ENCODE assay signal across 26 mouse cellular contexts in genomic region chr3:124770326-124770725, GRCm38 (mm10).
DNase-seq lines count a peak whose midpoint lies in the region; ATAC-seq and TF ChIP-seq lines count a peak whose summit lies in the region.
"Had no signal": no experiment of that assay in that cellular context is flagged by ENCODE, and none has a peak within 500 bp of the region (broad histone marks: within the 10 kb centered on the region; RNA-seq: fewer than 3 reads in every experiment).

No protein-coding gene starts in this region.

- no peak overlapping the region for H3K9ac ChIP-seq in hindbrain, postnatal 0 days (replicated peaks; ENCODE audit: low read length)
- H3K9ac ChIP-seq in hindbrain, embryonic 16.5 days (ENCODE audit: low read depth, low read length): no peak overlapping the region
- H3K9ac ChIP-seq: heart, embryonic 12.5 days; hindbrain, embryonic 13.5 days; liver, embryonic 15.5 days; midbrain, embryonic 12.5 days had no signal

- no peaks in the 10 kb centered on the region for H3K36me3 ChIP-seq in hindbrain, postnatal 0 days (ENCODE audit: insufficient read depth, low read length)
- H3K36me3 ChIP-seq in hindbrain, embryonic 16.5 days (ENCODE audit: control insufficient read depth, insufficient read depth, low read length): no peaks in the 10 kb centered on the region
- H3K36me3 ChIP-seq: heart, embryonic 12.5 days; hindbrain, embryonic 13.5 days; liver, embryonic 15.5 days; midbrain, embryonic 12.5 days had no signal

- 65% methylated on average over 1 of the region's 1 CpGs for WGBS in hindbrain, postnatal 0 days
- WGBS in hindbrain, embryonic 16.5 days: 84% methylated on average over 1 of the region's 1 CpGs

- no peak for ATAC-seq in hindbrain, postnatal 0 days
- ATAC-seq in hindbrain, embryonic 16.5 days: no peak
- ATAC-seq: forebrain, embryonic 14.5 days; inflammation-experienced regulatory T-cells, adult 6 months had no signal

- TF ChIP-seq CTCF in hindbrain, postnatal 0 days (IDR thresholded peaks at IDR 0.05; ENCODE audit: low read depth): no peak

- H3K9me3 ChIP-seq in hindbrain, postnatal 0 days (ENCODE audit: low read length): no peaks in the 10 kb centered on the region
- no peaks in the 10 kb centered on the region for H3K9me3 ChIP-seq in hindbrain, embryonic 16.5 days (ENCODE audit: control insufficient read depth, low read length)
- H3K9me3 ChIP-seq: heart, embryonic 12.5 days; hindbrain, embryonic 13.5 days; liver, embryonic 15.5 days; megakaryocyte, embryonic 14.5 days; midbrain, embryonic 12.5 days had no signal

- no peak overlapping the region for H3K27ac ChIP-seq in hindbrain, postnatal 0 days
- H3K27ac ChIP-seq in hindbrain, embryonic 16.5 days (ENCODE audit: low read depth, low read length): no peak overlapping the region
- H3K27ac ChIP-seq: gastrocnemius, adult 2 months; heart, adult 2 months; hindbrain, embryonic 13.5 days; liver, embryonic 15.5 days; midbrain, embryonic 12.5 days had no signal

- H3K4me1 ChIP-seq in hindbrain, postnatal 0 days (ENCODE audit: insufficient read depth, low read length): no peaks in the 10 kb centered on the region
- H3K4me1 ChIP-seq in hindbrain, embryonic 16.5 days (ENCODE audit: control insufficient read depth, insufficient read depth, low read depth, low read length): no peaks in the 10 kb centered on the region
- H3K4me1 ChIP-seq: heart, embryonic 12.5 days; hindbrain, embryonic 13.5 days; liver, embryonic 15.5 days; megakaryocyte, embryonic 14.5 days; midbrain, embryonic 12.5 days had no signal

- H3K4me2 ChIP-seq in hindbrain, postnatal 0 days (ENCODE audit: low read depth, low read length): no peak overlapping the region
- no peak overlapping the region for H3K4me2 ChIP-seq in hindbrain, embryonic 16.5 days (ENCODE audit: low read length)
- H3K4me2 ChIP-seq: heart, embryonic 12.5 days; hindbrain, embryonic 13.5 days; liver, embryonic 15.5 days; midbrain, embryonic 12.5 days had no signal

- no peak overlapping the region for H3K4me3 ChIP-seq in hindbrain, postnatal 0 days (ENCODE audit: low read length)
- no peak overlapping the region for H3K4me3 ChIP-seq in hindbrain, embryonic 16.5 days (ENCODE audit: low read length)
- H3K4me3 ChIP-seq: gastrocnemius, adult 2 months; heart, adult 2 months; heart, embryonic 12.5 days; hindbrain, embryonic 13.5 days; liver, embryonic 15.5 days; megakaryocyte, embryonic 14.5 days; midbrain, embryonic 12.5 days had no signal

- DNase-seq in hindbrain, postnatal 0 days (ENCODE audit: low spot score): peak; percentile 36
- DNase-seq in 416B (ENCODE audit: low read depth): peak; percentile 51
- peak; percentile 55 for DNase-seq in Muller cell, postnatal 12 days (ENCODE audit: inconsistent ontology term)
- DNase-seq in retina, postnatal 1 day: peak; percentile 32
- no peak for DNase-seq in thymus, postnatal 10 days (ENCODE audit: low spot score in 2 of 2)
- DNase-seq: adrenal gland, adult 8-10 months; cerebellum, adult 8-10 months; cerebellum, postnatal 36 days; gastrocnemius, adult 2 months; gastrocnemius, postnatal 36 days; heart, adult 2 months; heart, postnatal 4 days; kidney, adult 11 months; kidney, postnatal 14 days; liver; lung, postnatal 4 days; right cerebral cortex, postnatal 4 days; thymus, adult 2 months had no signal

- no peaks in the 10 kb centered on the region for H3K27me3 ChIP-seq in hindbrain, postnatal 0 days (ENCODE audit: insufficient read depth, low read length)
- no peaks in the 10 kb centered on the region for H3K27me3 ChIP-seq in hindbrain, embryonic 16.5 days (replicated peaks; ENCODE audit: control insufficient read depth, insufficient read depth, low read length)
- H3K27me3 ChIP-seq: heart, embryonic 12.5 days; hindbrain, embryonic 13.5 days; liver, embryonic 15.5 days; megakaryocyte, embryonic 14.5 days; midbrain, embryonic 12.5 days had no signal

Comparison
In these comparisons a context has a peak if more than half of its experiments do, and no peak if none do; other contexts are left out.
1. DNase-seq: peak in hindbrain, postnatal 0 days (single experiment), 416B (single experiment), Muller cell, postnatal 12 days (single experiment) and retina, postnatal 1 day (single experiment); none in thymus, postnatal 10 days (0 of 2).